Mouse (Mus musculus): ENCODE measurements around the gene Lbx2. TPM values are rescaled to one million over a fixed set of nuclear protein-coding genes. Genes with fewer than 3 reads are reported as not detected.

Gene Lbx2
- polyA plus RNA-seq, 1 experiment from 2014 or later, result not detected

- Histone ChIP-seq H3K9ac (replicated peaks; ENCODE audit: low read length) (0 out of 2 replicates have a peak overlapping the region, but pooled peaks have one; percentile 87), H3K4me2 (ENCODE audit: low read length) (peak overlapping the region; percentile 97), H3K9me3 (ENCODE audit: control insufficient read depth, low read length) (no peaks in the 10 kb centered on the region), H3K4me1 (ENCODE audit: control insufficient read depth, insufficient read depth, low read length) (peaks cover 41% of the 10 kb centered on the region), H3K27me3 (ENCODE audit: control insufficient read depth, insufficient read depth, low read length) (no peaks in the 10 kb centered on the region), H3K27ac (replicated peaks; ENCODE audit: low read depth, low read length) (no peak overlapping the region), H3K4me3 (replicated peaks; ENCODE audit: low read depth, low read length) (peak overlapping the region; percentile 74; the same call in 1 of the 2 replicates), H3K36me3 (ENCODE audit: control insufficient read depth, insufficient read depth, low read length) (peaks cover 32% of the 10 kb centered on the region)
- WGBS, result 83% methylated on average over 14 of the region's 14 CpGs
- DNase-seq, result no peak
- ATAC-seq (ENCODE audit: low FRiP score, low TSS enrichment), result no peak
Observed at GRCm38 (mm10) chr6:83118825-83119733, 32.9 kb downstream of the Lbx2 start.

DNA sequence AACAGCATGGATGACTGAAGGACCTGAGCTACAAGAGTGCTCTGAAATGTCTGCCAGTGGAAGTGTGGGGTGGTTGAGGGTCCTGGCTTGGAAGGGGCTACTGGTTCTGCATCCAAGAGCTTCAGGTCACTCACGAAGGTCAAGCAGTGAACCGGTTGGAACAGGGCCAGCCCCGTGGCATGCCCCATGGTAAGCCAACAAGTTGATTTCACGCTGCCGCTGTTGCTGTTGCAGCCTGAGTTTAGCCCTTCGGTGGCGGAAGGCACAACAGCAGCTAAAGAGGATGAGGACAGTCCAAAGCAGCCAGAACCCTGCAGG is 33.5 kb downstream of the Lbx2 start:
- DNase-seq, result no peak
- Histone ChIP-seq H3K27ac (replicated peaks; ENCODE audit: low read depth, low read length) (no peak overlapping the region), H3K4me1 (ENCODE audit: control insufficient read depth, insufficient read depth, low read length) (peaks cover 42% of the 10 kb centered on the region)

DNA sequence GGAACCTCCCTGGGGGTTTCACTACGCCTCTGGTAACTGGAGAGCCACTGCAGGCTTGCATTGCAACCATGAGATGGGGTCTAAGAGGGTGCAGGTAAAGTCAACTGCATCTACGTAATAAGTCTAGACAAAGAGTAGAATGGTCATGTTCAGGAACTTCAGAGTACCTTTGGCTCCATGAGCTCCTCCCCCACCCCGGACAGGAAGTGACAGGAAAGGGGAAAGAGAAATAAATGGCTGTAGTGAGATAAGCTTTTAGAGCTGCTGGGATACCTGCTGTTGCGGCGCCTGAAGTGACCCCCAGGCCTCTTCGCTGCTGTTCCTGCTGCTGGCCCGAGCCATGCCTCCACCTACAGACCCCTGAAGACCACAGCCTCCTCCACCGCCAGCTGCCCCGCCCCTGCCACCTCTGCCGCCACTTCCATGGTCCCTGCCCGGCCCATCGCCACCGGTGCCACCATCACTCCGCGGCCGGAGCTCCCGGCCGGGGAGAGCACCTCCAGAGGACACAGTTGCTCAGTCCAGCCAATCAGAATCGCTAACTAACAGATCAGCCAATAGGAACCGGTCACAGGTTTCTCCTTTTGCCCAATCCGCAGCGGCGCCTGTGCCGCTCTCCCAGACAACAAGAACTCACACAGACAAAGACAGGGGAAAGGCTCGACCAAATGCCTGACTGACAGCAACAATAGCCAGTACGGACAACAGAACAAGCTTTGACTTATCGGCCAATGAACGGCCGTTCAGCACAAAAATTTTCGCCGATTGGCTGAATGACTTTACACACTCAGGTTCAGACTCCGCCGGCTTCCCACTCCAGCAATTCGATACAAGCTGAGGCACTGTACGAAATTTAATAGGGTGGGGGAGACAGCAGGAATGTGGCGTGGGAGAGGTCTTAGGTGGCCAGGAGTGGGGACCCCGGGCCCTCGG is 35.0 kb downstream of the Lbx2 start, which contains the start of gene Wbp1:
TSS of gene Wbp1 (minus strand) at position 630 of the 933 bp plus-strand sequence.
- Histone ChIP-seq H3K9ac (replicated peaks; ENCODE audit: low read length) (peak within 1 kb of the TSS; percentile 89), H3K27me3 (ENCODE audit: control insufficient read depth, insufficient read depth, low read length) (no peaks in the 10 kb centered on the region), H3K9me3 (ENCODE audit: control insufficient read depth, low read length) (no peaks in the 10 kb centered on the region), H3K27ac (replicated peaks; ENCODE audit: low read depth, low read length) (peak within 1 kb of the TSS; percentile 98), H3K36me3 (ENCODE audit: control insufficient read depth, insufficient read depth, low read length) (peaks cover 32% of the 10 kb centered on the region), H3K4me2 (ENCODE audit: low read length) (peak within 1 kb of the TSS; percentile 97), H3K4me3 (replicated peaks; ENCODE audit: low read depth, low read length) (peak within 1 kb of the TSS; percentile 74), H3K4me1 (ENCODE audit: control insufficient read depth, insufficient read depth, low read length) (peaks cover 38% of the 10 kb centered on the region)
- ATAC-seq (ENCODE audit: low FRiP score, low TSS enrichment) (peak; percentile 93), DNase-seq (peak; percentile 97)
- WGBS, result under 1% methylated on average over 38 of the region's 38 CpGs

More for the DNA sequence above, 33.5 kb downstream of the Lbx2 start:
- peak overlapping the region; percentile 87 for H3K9ac ChIP-seq (replicated peaks; ENCODE audit: low read length)
- 40% methylated on average over 7 of the region's 7 CpGs for WGBS
- peaks cover 32% of the 10 kb centered on the region for H3K36me3 ChIP-seq (ENCODE audit: control insufficient read depth, insufficient read depth, low read length)
- H3K27me3 ChIP-seq (ENCODE audit: control insufficient read depth, insufficient read depth, low read length), result no peaks in the 10 kb centered on the region
- H3K4me2 ChIP-seq (ENCODE audit: low read length), result peak overlapping the region; percentile 97
- H3K4me3 ChIP-seq (replicated peaks; ENCODE audit: low read depth, low read length), result peak overlapping the region; percentile 74
- no peaks in the 10 kb centered on the region for H3K9me3 ChIP-seq (ENCODE audit: control insufficient read depth, low read length)
- no peak for ATAC-seq (ENCODE audit: low FRiP score, low TSS enrichment)

DNA sequence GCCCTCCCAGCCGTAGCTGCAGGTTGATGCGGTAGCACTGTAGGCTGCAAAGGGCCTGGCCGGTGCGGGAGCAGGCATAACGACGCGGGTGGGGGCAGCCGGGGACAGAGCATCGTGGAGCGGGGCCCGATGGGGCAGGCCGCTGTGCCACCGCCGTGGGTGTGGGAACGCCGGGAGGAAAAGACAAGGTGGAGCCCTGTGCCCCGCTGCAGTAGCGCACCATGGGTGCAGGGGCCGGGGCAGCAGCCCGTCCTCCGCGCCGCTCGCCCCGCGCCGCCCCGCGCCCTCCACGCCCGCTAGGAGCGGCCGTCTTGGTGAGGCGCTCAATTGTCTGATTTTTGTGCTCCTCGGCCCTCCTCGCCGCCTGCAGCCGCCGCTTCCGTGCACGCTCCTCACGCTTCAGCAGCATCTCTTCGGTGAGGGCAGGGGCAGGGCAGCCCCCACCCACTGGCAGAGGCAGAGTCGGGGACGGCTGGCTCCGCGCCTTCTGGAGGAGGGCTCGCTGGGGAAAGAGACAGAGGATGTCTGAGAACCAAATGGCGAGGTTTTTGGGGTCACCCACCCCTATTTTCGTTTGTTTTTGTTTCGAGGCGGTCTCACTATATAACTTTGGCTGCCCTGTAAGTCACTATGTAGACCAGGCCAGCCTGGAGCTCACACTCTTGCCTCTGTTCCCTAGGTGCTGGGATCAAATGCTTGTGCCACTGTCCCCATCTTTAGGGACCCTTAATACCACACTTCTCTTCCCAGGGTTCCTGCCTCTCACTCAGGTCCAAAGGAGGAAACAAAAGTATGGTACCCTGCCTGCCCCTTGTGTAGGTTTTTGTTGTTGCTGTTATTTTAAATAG is 35.9 kb downstream of the Lbx2 start:
- peak; percentile 50 for DNase-seq
- Histone ChIP-seq H3K9me3 (ENCODE audit: control insufficient read depth, low read length) (no peaks in the 10 kb centered on the region), H3K9ac (replicated peaks; ENCODE audit: low read length) (peak overlapping the region; percentile 89), H3K27ac (replicated peaks; ENCODE audit: low read depth, low read length) (peak overlapping the region; percentile 97), H3K27me3 (ENCODE audit: control insufficient read depth, insufficient read depth, low read length) (no peaks in the 10 kb centered on the region), H3K4me3 (replicated peaks; ENCODE audit: low read depth, low read length) (peak overlapping the region; percentile 74), H3K4me2 (ENCODE audit: low read length) (peak overlapping the region; percentile 97), H3K4me1 (ENCODE audit: control insufficient read depth, insufficient read depth, low read length) (peaks cover 30% of the 10 kb centered on the region), H3K36me3 (ENCODE audit: control insufficient read depth, insufficient read depth, low read length) (peaks cover 28% of the 10 kb centered on the region)
- 2% methylated on average over 50 of the region's 52 CpGs for WGBS
- ATAC-seq (ENCODE audit: low FRiP score, low TSS enrichment), result peak; percentile 1; the same call in 1 of the 2 replicates

GRCm38 (mm10) chr6:83122961-83123360 is 36.8 kb downstream of the Lbx2 start:
- ATAC-seq (ENCODE audit: low FRiP score, low TSS enrichment) (no peak), DNase-seq (no peak)
- no peak overlapping the region for H3K9ac ChIP-seq (replicated peaks; ENCODE audit: low read length)
- H3K27me3 ChIP-seq (ENCODE audit: control insufficient read depth, insufficient read depth, low read length), result no peaks in the 10 kb centered on the region
- H3K36me3 ChIP-seq (ENCODE audit: control insufficient read depth, insufficient read depth, low read length), result peaks cover 20% of the 10 kb centered on the region
- no peak overlapping the region; the same call in 1 of the 2 replicates for H3K4me3 ChIP-seq (replicated peaks; ENCODE audit: low read depth, low read length)
- H3K27ac ChIP-seq (replicated peaks; ENCODE audit: low read depth, low read length), result no peak overlapping the region
- H3K4me2 ChIP-seq (ENCODE audit: low read length), result peak overlapping the region; percentile 97
- 69% methylated on average over 5 of the region's 5 CpGs for WGBS
- peaks cover 30% of the 10 kb centered on the region for H3K4me1 ChIP-seq (ENCODE audit: control insufficient read depth, insufficient read depth, low read length)
- H3K9me3 ChIP-seq (ENCODE audit: control insufficient read depth, low read length), result no peaks in the 10 kb centered on the region

GRCm38 (mm10) chr6:83124851-83125312 is 38.7 kb downstream of the Lbx2 start:
- Histone ChIP-seq H3K27ac (replicated peaks; ENCODE audit: low read depth, low read length) (peak overlapping the region; percentile 56), H3K9ac (replicated peaks; ENCODE audit: low read length) (peak overlapping the region; percentile 57), H3K9me3 (ENCODE audit: control insufficient read depth, low read length) (no peaks in the 10 kb centered on the region), H3K4me2 (ENCODE audit: low read length) (peak overlapping the region; percentile 93), H3K4me3 (replicated peaks; ENCODE audit: low read depth, low read length) (peak overlapping the region; percentile 55), H3K36me3 (ENCODE audit: control insufficient read depth, insufficient read depth, low read length) (peaks cover under 1% of the 10 kb centered on the region; the same call in 1 of the 2 replicates), H3K27me3 (ENCODE audit: control insufficient read depth, insufficient read depth, low read length) (no peaks in the 10 kb centered on the region), H3K4me1 (ENCODE audit: control insufficient read depth, insufficient read depth, low read length) (peaks cover 25% of the 10 kb centered on the region)
- 1% methylated on average over 30 of the region's 30 CpGs for WGBS
- DNase-seq (peak; percentile 96), ATAC-seq (ENCODE audit: low FRiP score, low TSS enrichment) (peak; percentile 9; the same call in 1 of the 2 replicates)

DNA sequence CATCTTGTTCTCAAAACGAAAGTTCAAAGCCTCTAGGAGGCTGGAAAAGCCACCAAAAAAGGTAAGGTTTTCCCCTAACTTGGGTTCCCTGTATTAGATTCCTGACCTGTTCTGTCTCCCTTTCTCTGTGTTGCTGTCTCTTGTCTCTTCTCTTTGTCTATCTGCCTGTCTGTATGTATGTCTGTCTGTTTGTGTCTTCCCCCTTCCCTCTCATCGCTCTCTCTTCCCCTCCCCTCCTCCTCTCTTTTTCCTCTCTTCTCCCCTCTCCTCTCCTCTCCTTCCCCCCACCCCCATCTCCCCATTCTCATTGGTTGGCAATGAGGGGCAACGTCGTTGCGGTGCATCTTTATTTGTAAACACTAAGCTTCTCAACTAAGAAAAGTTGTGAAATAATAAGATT is 39.2 kb downstream of the Lbx2 start, which contains the start of gene Ino80b:
TSS of gene Ino80b (minus strand) at position 101 of the 400 bp plus-strand sequence.
- Histone ChIP-seq H3K9ac (replicated peaks; ENCODE audit: low read length) (peak within 1 kb of the TSS; percentile 57), H3K4me3 (replicated peaks; ENCODE audit: low read depth, low read length) (peak within 1 kb of the TSS; percentile 55), H3K9me3 (ENCODE audit: control insufficient read depth, low read length) (no peaks in the 10 kb centered on the region), H3K4me2 (ENCODE audit: low read length) (peak within 1 kb of the TSS; percentile 93), H3K36me3 (ENCODE audit: control insufficient read depth, insufficient read depth, low read length) (no peaks in the 10 kb centered on the region), H3K27ac (replicated peaks; ENCODE audit: low read depth, low read length) (peak within 1 kb of the TSS; percentile 56), H3K4me1 (ENCODE audit: control insufficient read depth, insufficient read depth, low read length) (peaks cover 20% of the 10 kb centered on the region), H3K27me3 (ENCODE audit: control insufficient read depth, insufficient read depth, low read length) (no peaks in the 10 kb centered on the region)
- ATAC-seq (ENCODE audit: low FRiP score, low TSS enrichment), result no peak
- no peak for DNase-seq
- 26% methylated on average over 5 of the region's 5 CpGs for WGBS
